Mouse (Mus musculus) C2C12 (cell line): Measurements from ENCODE around the gene Tpbgl.

Experiments
- CEBPB ChIP-seq: IDR thresholded peaks from one replicate; pipeline ENCODE4 v1.6.1; 2011; ENCODE audit warnings: low read depth, mild to moderate bottlenecking, control low read depth, moderate library complexity
- CTCF ChIP-seq: IDR thresholded peaks from one replicate; pipeline ENCODE4 v1.5.1; 2011; ENCODE audit not compliant: control insufficient read depth, insufficient read depth, insufficient read length
- MAX ChIP-seq: IDR thresholded peaks from one replicate; pipeline ENCODE4 v1.6.1; 2011; ENCODE audit warnings: mild to moderate bottlenecking, control low read depth
- MYOD1 ChIP-seq: IDR thresholded peaks from one replicate; pipeline ENCODE4 v1.6.1; 2011; ENCODE audit warnings: low read depth; ENCODE audit not compliant: control insufficient read depth, insufficient read length
- MYOG ChIP-seq: IDR thresholded peaks from one replicate; pipeline ENCODE4 v1.6.1; 2011; ENCODE audit not compliant: control insufficient read depth, insufficient read length; ENCODE audit errors: extremely low read depth
- USF1 ChIP-seq: IDR thresholded peaks from one replicate; pipeline ENCODE4 v1.6.1; 2011; ENCODE audit warnings: low read depth, mild to moderate bottlenecking, control low read depth, moderate library complexity

DNA sequence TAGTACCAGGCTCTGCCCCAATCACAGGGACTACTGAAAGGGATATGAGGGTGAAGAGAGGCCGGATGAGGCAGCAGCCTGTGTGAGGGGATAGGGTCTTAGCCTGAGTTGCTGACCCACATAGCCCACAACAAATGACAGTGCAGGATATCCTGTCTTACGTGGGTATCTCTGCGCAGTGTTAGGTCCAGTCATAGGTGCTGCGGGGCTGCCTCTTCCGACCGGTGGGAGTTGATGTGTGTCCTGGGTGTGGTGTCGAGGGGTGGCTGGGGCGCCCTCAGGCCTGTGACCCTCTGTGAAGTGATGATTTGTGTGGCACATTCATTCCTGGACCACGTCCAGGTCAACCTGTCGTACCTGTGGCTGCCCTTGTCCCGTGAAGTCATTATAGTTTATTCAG is 20.6 kb downstream of the Tpbgl start:
- TF ChIP-seq CEBPB (no peak), USF1 (no peak), CTCF (no peak), MAX (no peak), MYOD1 (no peak), MYOG (no peak)
